Mouse (Mus musculus) thymus, adult 2 months (tissue): ENCODE results near the gene Bex2.

Source experiments
- CTCF ChIP-seq: fragments of 200-500 bp; IDR thresholded peaks from 2 replicates; pipeline ENCODE4 v1.5.1; 2012; ENCODE audit warnings: mild to moderate bottlenecking, control low read depth, low read length, moderate library complexity, borderline replicate concordance; ENCODE audit not compliant: control insufficient read depth, poor library complexity, insufficient read depth; ENCODE audit errors: extremely low read depth
- POLR2A ChIP-seq: fragments of 200-500 bp; IDR thresholded peaks from 2 replicates; pipeline ENCODE4 v1.6.1; 2012; ENCODE audit warnings: mild to moderate bottlenecking, low read length, control low read depth, moderate library complexity; ENCODE audit not compliant: control insufficient read depth, poor library complexity, insufficient read depth; ENCODE audit errors: extremely low read depth

DNA sequence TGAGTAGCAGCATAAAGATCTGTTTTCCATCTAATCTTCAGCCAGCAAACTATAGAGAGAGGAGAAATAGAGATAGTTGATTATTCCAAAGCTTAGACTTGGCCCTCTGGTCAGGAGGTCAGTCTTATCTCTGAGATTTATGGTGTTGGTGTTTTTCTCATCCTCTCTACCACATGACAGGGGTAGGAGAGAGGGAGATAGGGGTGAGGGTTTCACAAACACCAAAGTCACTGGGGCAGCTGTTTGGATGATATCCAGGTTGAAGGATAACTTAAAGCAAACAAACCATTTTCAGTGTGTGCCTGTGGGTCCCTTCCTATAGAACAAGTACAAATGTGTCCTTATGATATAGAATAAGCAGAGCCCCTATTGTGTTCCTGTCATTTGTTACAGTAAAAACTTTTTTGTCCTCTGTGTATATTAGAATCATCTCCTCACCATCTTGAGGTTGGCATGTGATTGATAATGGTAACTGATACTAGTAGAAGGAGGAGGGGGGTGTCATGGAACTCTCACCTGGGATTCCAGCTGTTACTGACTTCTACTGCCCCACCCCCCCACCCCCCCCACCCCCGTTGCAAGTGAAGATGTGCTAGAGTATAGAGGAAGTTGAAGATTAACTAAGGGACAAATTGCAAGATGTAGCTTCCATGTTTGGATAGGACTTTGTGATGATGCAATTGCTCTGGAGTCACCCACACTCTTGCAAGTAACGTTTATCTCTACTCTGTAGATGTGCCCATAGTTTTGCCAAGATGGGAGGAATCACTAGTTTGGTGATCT is 24.7 kb upstream of the Bex2 start:
- TF ChIP-seq POLR2A = no peak
- no peak for TF ChIP-seq CTCF
